Mouse (Mus musculus): ENCODE measurements at regions not wholly inside any gene's neighbourhood (a gene's known extent, or its start where the extent isn't known, plus 50 kb on each side); places are given as distances from the start of the nearest gene placed in this dataset.

GRCm38 (mm10) chr12:48283818-48284217 lies 1098.6 kb upstream of the Foxg1 start:
- no peak overlapping the region for H3K4me2 ChIP-seq (ENCODE audit: low read length)
- ATAC-seq: no peak

DNA sequence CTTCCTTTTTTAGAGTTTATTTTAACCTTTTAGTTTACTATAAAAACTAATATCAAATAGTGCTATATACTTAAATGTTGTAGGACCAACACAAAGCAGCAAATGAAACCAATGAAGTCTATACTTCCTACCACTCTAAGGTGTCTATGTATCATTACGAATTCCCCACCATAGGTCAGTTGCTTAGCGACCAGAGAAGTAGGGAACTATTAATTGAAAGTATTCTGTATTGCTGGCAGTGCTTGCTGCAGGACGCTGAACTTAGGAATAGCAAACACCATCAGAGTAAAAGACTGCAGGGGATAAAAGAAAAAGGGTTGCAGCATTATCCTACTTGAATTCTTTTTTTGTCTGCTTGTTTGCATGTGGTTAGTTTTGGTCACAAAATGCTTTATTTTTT lies 1098.1 kb upstream of the Foxg1 start:
- H3K4me1 ChIP-seq (replicated peaks; ENCODE audit: control insufficient read depth, insufficient read depth, low read length): no peaks in the 10 kb centered on the region
- WGBS: 13% methylated on average over 3 of the region's 3 CpGs
- H3K27ac ChIP-seq (ENCODE audit: low read length): no peak overlapping the region
- H3K4me2 ChIP-seq (ENCODE audit: low read length): no peak overlapping the region
- H3K4me3 ChIP-seq (replicated peaks; ENCODE audit: low read length): no peak overlapping the region
- peak; percentile 87 for ATAC-seq
- no peaks in the 10 kb centered on the region for H3K27me3 ChIP-seq (replicated peaks; ENCODE audit: control insufficient read depth, insufficient read depth, low read length)
- no peaks in the 10 kb centered on the region for H3K9me3 ChIP-seq (ENCODE audit: control insufficient read depth, low read length)
- no peak overlapping the region for H3K9ac ChIP-seq (replicated peaks; ENCODE audit: low read depth, low read length)
- no peaks in the 10 kb centered on the region for H3K36me3 ChIP-seq (ENCODE audit: control insufficient read depth, insufficient read depth)

More at GRCm38 (mm10) chr12:48283818-48284217, 1098.6 kb upstream of the Foxg1 start:
- 32% methylated on average over 2 of the region's 2 CpGs for WGBS
- no peaks in the 10 kb centered on the region for H3K4me1 ChIP-seq (replicated peaks; ENCODE audit: control insufficient read depth, insufficient read depth, low read length)
- H3K4me3 ChIP-seq (replicated peaks; ENCODE audit: low read length): no peak overlapping the region
- H3K9me3 ChIP-seq (ENCODE audit: control insufficient read depth, low read length): no peaks in the 10 kb centered on the region
- no peaks in the 10 kb centered on the region for H3K27me3 ChIP-seq (replicated peaks; ENCODE audit: control insufficient read depth, insufficient read depth, low read length)
- no peak overlapping the region for H3K9ac ChIP-seq (replicated peaks; ENCODE audit: low read depth, low read length)
- no peak overlapping the region for H3K27ac ChIP-seq (ENCODE audit: low read length)
- no peaks in the 10 kb centered on the region for H3K36me3 ChIP-seq (ENCODE audit: control insufficient read depth, insufficient read depth)

- Histone ChIP-seq H3K4me1 (replicated peaks; ENCODE audit: control insufficient read depth, insufficient read depth, low read length) (no peaks in the 10 kb centered on the region), H3K4me3 (replicated peaks; ENCODE audit: low read length) (no peak overlapping the region), H3K36me3 (ENCODE audit: control insufficient read depth, insufficient read depth) (no peaks in the 10 kb centered on the region), H3K27me3 (replicated peaks; ENCODE audit: control insufficient read depth, insufficient read depth, low read length) (no peaks in the 10 kb centered on the region), H3K9ac (replicated peaks; ENCODE audit: low read depth, low read length) (no peak overlapping the region), H3K4me2 (ENCODE audit: low read length) (no peak overlapping the region), H3K27ac (ENCODE audit: low read length) (no peak overlapping the region), H3K9me3 (ENCODE audit: control insufficient read depth, low read length) (no peaks in the 10 kb centered on the region)
- WGBS: 35% methylated on average over 3 of the region's 3 CpGs
- no peak for ATAC-seq
These were observed 1092.3 kb upstream of the Foxg1 start for GRCm38 (mm10) chr12:48290146-48290545.

All from forebrain, embryonic 16.5 days (tissue).